Comparison of ENCODE assay signal across 8 mouse cellular contexts in genomic region chr8:47242207-47243004, GRCm38 (mm10).
DNase-seq lines count a peak whose midpoint lies in the region; ATAC-seq and TF ChIP-seq lines count a peak whose summit lies in the region.

No protein-coding gene starts in this region.

- no peak for TF ChIP-seq POLR2A in olfactory bulb, adult 2 months (IDR thresholded peaks at IDR 0.05; ENCODE audit: insufficient read depth, low read depth, low read length)

- H3K27ac ChIP-seq in hindbrain, embryonic 11.5 days (ENCODE audit: low read depth, low read length): peak overlapping the region; percentile 70
- H3K27ac ChIP-seq in olfactory bulb, adult 2 months (ENCODE audit: insufficient read depth, low read depth, low read length): peak overlapping the region; percentile 69

- H3K4me2 ChIP-seq in hindbrain, embryonic 11.5 days (replicated peaks; ENCODE audit: low read depth, low read length): peak overlapping the region; percentile 44

- CTCF ChIA-PET in Patski (lab: Charles Lee): interaction anchor here (1.1 to 1.7 kb wide), 3 partner anchors 15 to 225 kb away, joined by 4 read pairs; no protein-coding TSS in a partner anchor

- peak overlapping the region; percentile 20 for H3K4me3 ChIP-seq in hindbrain, embryonic 11.5 days (ENCODE audit: low read depth, low read length)
- H3K4me3 ChIP-seq in olfactory bulb, adult 2 months (ENCODE audit: insufficient read depth, low read depth, low read length): peak overlapping the region; percentile 47

- H3K27me3 ChIP-seq in Patski: no peaks in the 10 kb centered on the region
- H3K27me3 ChIP-seq in hindbrain, embryonic 11.5 days (ENCODE audit: control insufficient read depth, insufficient read depth, low read length): no peaks in the 10 kb centered on the region

- peak; percentile 58 for DNase-seq in Patski (ENCODE audit: low read depth, low spot score)
- DNase-seq in cerebellum, postnatal 36 days: peak; percentile 71 to 78
- peak; percentile 34 to 59 for DNase-seq in frontal cortex, postnatal 25 days (ENCODE audit: low spot score in 2 of 2)
- DNase-seq in hindbrain, embryonic 11.5 days (ENCODE audit: low spot score): peak; percentile 91
- DNase-seq in layer of hippocampus, adult 8-10 months (ENCODE audit: low spot score in 2 of 2): peak; percentile 88 to 94
- DNase-seq in lung, adult 18-20 months: peak; percentile 56 to 72
- peak; percentile 15 for DNase-seq in thymus, postnatal 4 days

- peaks cover 18% of the 10 kb centered on the region for H3K4me1 ChIP-seq in hindbrain, embryonic 11.5 days (replicated peaks; ENCODE audit: control insufficient read depth, insufficient read depth, low read length)
- H3K4me1 ChIP-seq in olfactory bulb, adult 2 months (ENCODE audit: control insufficient read depth, insufficient read depth, low read length): peaks cover 31% of the 10 kb centered on the region

- 0 out of 2 replicates have a peak overlapping the region, but pooled peaks have one; percentile 32 for H3K9ac ChIP-seq in hindbrain, embryonic 11.5 days (ENCODE audit: low read depth, low read length)

- H3K36me3 ChIP-seq in hindbrain, embryonic 11.5 days (ENCODE audit: control insufficient read depth, insufficient read depth, low read length): no peaks in the 10 kb centered on the region

- 16% methylated on average over 17 of the region's 17 CpGs for WGBS in hindbrain, embryonic 11.5 days
- 5% methylated on average over 17 of the region's 17 CpGs for WGBS in olfactory bulb, adult 2 months

- POLR2A ChIA-PET in Patski (lab: Charles Lee): interaction anchor here (0.9 kb wide), 1 partner anchor 162 kb away, joined by 9 read pairs; no protein-coding TSS in a partner anchor

- in situ Hi-C loops in Patski (cut with MboI; ENCODE audit: low pct_unique_long_range_greater_than_20kb): no loop called here

- no peak for TF ChIP-seq CTCF in Patski (IDR thresholded peaks at IDR 0.05)
- no peak for TF ChIP-seq CTCF in olfactory bulb, adult 2 months (IDR thresholded peaks at IDR 0.05; ENCODE audit: insufficient read depth, low read depth, low read length)

- ATAC-seq in Patski: peak; percentile 92
- peak; percentile 97 for ATAC-seq in hindbrain, embryonic 11.5 days (ENCODE audit: low FRiP score)

- H3K9me3 ChIP-seq in hindbrain, embryonic 11.5 days (ENCODE audit: control insufficient read depth, low read length): no peaks in the 10 kb centered on the region

Comparison
In these comparisons a context has a peak if more than half of its experiments do, and no peak if none do; other contexts are left out.
1. Peak in every context shown above with its lines: DNase-seq, ATAC-seq, H3K4me3 ChIP-seq and H3K27ac ChIP-seq.
2. DNase-seq: peak in every context shown above with its lines; median percentile 91 in hindbrain, embryonic 11.5 days; 91 in layer of hippocampus, adult 8-10 months; 74 in cerebellum, postnatal 36 days; 64 in lung, adult 18-20 months; 58 in Patski; 46 in frontal cortex, postnatal 25 days; 15 in thymus, postnatal 4 days.